Mouse (Mus musculus) layer of hippocampus, adult 2 months (tissue): ENCODE results near the gene Trem2. TPM values are rescaled to one million over a fixed set of nuclear protein-coding genes. Genes with fewer than 3 reads are reported as not detected.
"Not testable (repeated sequence)": the region's sequence is repeated elsewhere in the genome, so short reads cannot be mapped to it uniquely, and the experiment has no call there.

Experiments used
- DNase-seq, 2 experiments: peaks; one replicate each; pipeline ENCODE4 v3.0.0; 2022; ENCODE audit warnings: low spot score in 2 of 2
- H3K27ac ChIP-seq: fragments of 200-600 bp; 2 replicates; pipeline ENCODE4 v1.8.1; 2022
- H3K4me3 ChIP-seq: fragments of 200-600 bp; 2 replicates; pipeline ENCODE4 v1.8.1; 2022; ENCODE audit warnings: mild to moderate bottlenecking
- CTCF ChIP-seq: fragments of 200-600 bp; conservative IDR thresholded peaks from 2 replicates; pipeline ENCODE4 v1.8.1; 2022; ENCODE audit warnings: antibody characterized with exemption, mild to moderate bottlenecking, moderate library complexity
- long read RNA-seq, 2 experiments: library from polyadenylated mRNA; stranded (forward); transcript quantifications; one replicate each; pipeline ENCODE4 v2.0.0; 2021; ENCODE audit warnings: borderline mapping rate in 2 of 2
- total RNA-seq, 2 experiments: library from RNA; stranded (reverse); gene quantifications; 2 replicates each; pipeline ENCODE4 v1.2.3; 2021

The Trem2 gene
- total RNA-seq = 10 to 100 TPM; 10.1 to 10.6 TPM
- long read RNA-seq, experiment 1, partial matches to known transcripts = 0 of 1 reads
- long read RNA-seq, experiment 1, other reads (novel, unspliced or antisense) = 0 of 1 reads
- long read RNA-seq, experiment 2, full-length matches to known transcripts = 12 of 14 reads
- long read RNA-seq, experiment 2, partial matches to known transcripts = 1 of 14 reads
- long read RNA-seq, experiment 2, other reads (novel, unspliced or antisense) = 1 of 14 reads

GRCm38 (mm10) chr17:48346231-48346630 lies at the start of gene Trem2:
Gene Trem2 (plus strand): TSS chr17:48346401.
- Histone ChIP-seq H3K4me3 (no peak within 1 kb of the TSS; the same call in 1 of the 2 replicates), H3K27ac (peak within 1 kb of the TSS; percentile 46; the same call in 1 of the 2 replicates)
- TF ChIP-seq CTCF = no peak
- no peak for DNase-seq

- DNase-seq = no peak
- no peak for TF ChIP-seq CTCF
- H3K27ac ChIP-seq = no peak within 1 kb of the TSS
- no peak within 1 kb of the TSS for H3K4me3 ChIP-seq
These were observed 47.0 kb upstream of the Trem2 start, which contains the start of gene Treml2 for GRCm38 (mm10) chr17:48299203-48299602. Gene Treml2 (plus strand): TSS chr17:48299498.

- no peak for DNase-seq
- no peak for TF ChIP-seq CTCF
- H3K4me3 ChIP-seq = no peak overlapping the region
- no peak overlapping the region for H3K27ac ChIP-seq
These were observed 46.4 kb upstream of the Trem2 start for GRCm38 (mm10) chr17:48299756-48300155.

- DNase-seq = no peak
- no peak for TF ChIP-seq CTCF
- H3K27ac ChIP-seq = no peak overlapping the region
- no peak overlapping the region for H3K4me3 ChIP-seq
These were observed 46.0 kb upstream of the Trem2 start for GRCm38 (mm10) chr17:48300199-48300598.

- Histone ChIP-seq H3K27ac (no peak overlapping the region), H3K4me3 (no peak overlapping the region)
- no peak for DNase-seq
- TF ChIP-seq CTCF = no peak
These were observed 45.3 kb upstream of the Trem2 start for GRCm38 (mm10) chr17:48300861-48301260.

DNA sequence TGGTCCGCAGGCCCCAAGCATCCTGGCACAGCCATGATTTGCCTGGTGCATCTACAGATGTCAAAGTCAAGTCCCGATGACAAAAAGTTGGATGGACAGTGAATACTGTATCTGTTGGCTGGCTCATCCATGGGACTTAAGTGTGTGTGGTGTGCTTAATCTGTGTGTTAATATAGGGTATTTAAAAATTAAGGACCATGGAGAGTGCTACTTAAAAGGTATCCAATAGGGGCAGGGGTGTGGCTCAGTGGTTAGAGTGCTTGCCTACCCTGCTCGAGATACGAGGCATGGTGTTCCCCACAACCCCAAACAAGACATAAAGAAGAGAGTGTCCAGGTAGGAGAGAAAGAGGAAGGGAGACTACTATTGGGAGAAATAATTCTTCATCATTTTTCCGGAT lies 44.4 kb upstream of the Trem2 start:
- TF ChIP-seq CTCF = no peak
- Histone ChIP-seq H3K4me3 (no peak overlapping the region), H3K27ac (no peak overlapping the region)
- DNase-seq = no peak

DNA sequence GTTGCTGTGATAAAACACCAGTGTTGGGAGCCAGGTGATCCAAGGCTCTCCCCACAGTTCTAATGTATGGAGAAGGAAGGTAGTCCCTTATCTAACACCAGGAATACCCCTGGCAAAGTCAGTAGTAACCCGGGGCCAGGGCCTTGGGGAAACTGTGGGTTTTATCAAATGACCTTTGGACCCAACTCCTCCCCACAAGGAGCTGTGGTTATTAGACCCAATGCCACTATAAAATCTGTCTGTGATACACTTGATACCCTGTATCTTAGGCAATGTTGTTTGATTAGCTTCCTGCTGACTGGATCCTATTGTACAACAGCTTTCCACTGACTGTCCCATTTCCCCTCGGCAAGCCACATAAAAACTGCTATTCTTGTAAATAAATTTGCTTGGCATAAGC lies 34.1 kb upstream of the Trem2 start:
- no peak for DNase-seq
- H3K27ac ChIP-seq = no peak overlapping the region
- H3K4me3 ChIP-seq = no peak overlapping the region
- no peak for TF ChIP-seq CTCF

GRCm38 (mm10) chr17:48315905-48316579 lies 30.2 kb upstream of the Trem2 start, which contains the start of gene B430306N03Rik:
Gene B430306N03Rik (plus strand): TSS chr17:48316141.
- not testable (repeated sequence) for DNase-seq, H3K27ac ChIP-seq, H3K4me3 ChIP-seq

- no peak for TF ChIP-seq CTCF
- DNase-seq = no peak
- H3K27ac ChIP-seq = no peak overlapping the region
These were observed 27.5 kb upstream of the Trem2 start for GRCm38 (mm10) chr17:48318686-48319085.

DNA sequence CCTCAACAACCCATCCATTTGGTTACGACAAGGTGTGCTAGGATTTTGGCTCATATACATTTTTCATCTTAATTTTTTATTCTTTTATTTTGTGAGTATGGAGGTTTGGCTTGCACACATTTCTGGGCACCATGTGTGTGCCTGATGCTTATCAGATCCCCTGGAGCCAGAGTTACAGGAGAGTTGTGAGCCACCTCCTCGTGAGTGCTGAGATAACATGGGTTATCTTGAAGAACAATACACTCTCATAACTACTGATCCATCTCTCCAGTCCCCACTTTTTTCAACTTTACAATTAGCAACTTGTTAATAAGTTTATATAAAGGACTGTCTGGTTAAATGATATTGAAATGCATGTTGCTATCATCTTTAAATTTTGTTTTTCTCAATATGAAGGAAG lies 24.9 kb upstream of the Trem2 start:
- H3K27ac ChIP-seq = no peak overlapping the region

More at GRCm38 (mm10) chr17:48318686-48319085, 27.5 kb upstream of the Trem2 start:
- no peak overlapping the region for H3K4me3 ChIP-seq

GRCm38 (mm10) chr17:48323236-48323635 lies 23.0 kb upstream of the Trem2 start:
- Histone ChIP-seq H3K4me3 (no peak overlapping the region), H3K27ac (no peak overlapping the region)
- TF ChIP-seq CTCF = no peak
- no peak for DNase-seq

More for the DNA sequence above, 24.9 kb upstream of the Trem2 start:
- no peak for TF ChIP-seq CTCF
- H3K4me3 ChIP-seq = no peak overlapping the region
- no peak for DNase-seq

DNA sequence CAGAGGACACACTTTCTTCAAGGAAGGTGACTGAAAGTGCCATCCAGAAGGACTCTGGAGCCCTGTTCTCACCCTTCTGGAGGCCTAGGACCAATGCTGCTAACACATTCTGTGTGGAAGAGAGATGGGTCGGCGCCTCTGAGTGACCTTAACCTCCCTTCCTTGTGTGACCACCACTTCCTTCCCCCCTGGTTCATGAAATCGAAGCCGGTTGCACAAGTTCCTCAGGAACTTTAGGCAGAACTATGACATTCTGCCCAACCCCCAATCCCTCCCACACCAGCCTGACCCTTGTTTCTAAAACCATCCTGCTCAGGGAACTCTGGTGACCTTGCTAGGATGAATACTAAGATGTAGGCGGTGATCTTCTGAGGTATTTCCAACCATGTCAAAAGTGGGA lies 21.9 kb upstream of the Trem2 start:
- DNase-seq = no peak
- no peak for TF ChIP-seq CTCF
- H3K27ac ChIP-seq = no peak overlapping the region
- no peak overlapping the region for H3K4me3 ChIP-seq

GRCm38 (mm10) chr17:48325093-48325492 lies 21.1 kb upstream of the Trem2 start:
- Histone ChIP-seq H3K27ac (no peak overlapping the region), H3K4me3 (no peak overlapping the region)
- DNase-seq = no peak
- TF ChIP-seq CTCF = no peak

DNA sequence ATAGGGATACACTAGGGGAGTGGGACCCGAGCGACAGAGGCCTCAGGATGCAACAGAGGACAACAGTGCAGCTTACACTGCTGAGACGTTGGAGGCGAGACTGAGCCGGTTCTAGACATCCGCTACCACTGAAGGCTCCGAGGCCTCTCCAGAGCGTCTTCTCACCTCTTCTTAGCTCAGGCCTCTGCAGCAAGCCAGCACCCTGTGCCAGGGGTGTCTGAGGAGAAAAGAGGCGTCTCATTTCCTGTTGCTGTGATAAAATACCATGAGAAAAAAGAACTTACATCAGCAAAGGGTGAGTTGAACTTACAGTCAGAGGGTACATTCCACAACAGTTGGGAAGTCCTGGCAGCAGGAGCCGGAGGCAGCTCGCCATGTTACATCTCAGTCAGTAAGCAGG lies 20.6 kb upstream of the Trem2 start:
- TF ChIP-seq CTCF = no peak
- DNase-seq = no peak
- Histone ChIP-seq H3K4me3 (no peak overlapping the region), H3K27ac (no peak overlapping the region)
